ENCODE assay signal across 8 mouse cellular contexts in the genomic region with DNA sequence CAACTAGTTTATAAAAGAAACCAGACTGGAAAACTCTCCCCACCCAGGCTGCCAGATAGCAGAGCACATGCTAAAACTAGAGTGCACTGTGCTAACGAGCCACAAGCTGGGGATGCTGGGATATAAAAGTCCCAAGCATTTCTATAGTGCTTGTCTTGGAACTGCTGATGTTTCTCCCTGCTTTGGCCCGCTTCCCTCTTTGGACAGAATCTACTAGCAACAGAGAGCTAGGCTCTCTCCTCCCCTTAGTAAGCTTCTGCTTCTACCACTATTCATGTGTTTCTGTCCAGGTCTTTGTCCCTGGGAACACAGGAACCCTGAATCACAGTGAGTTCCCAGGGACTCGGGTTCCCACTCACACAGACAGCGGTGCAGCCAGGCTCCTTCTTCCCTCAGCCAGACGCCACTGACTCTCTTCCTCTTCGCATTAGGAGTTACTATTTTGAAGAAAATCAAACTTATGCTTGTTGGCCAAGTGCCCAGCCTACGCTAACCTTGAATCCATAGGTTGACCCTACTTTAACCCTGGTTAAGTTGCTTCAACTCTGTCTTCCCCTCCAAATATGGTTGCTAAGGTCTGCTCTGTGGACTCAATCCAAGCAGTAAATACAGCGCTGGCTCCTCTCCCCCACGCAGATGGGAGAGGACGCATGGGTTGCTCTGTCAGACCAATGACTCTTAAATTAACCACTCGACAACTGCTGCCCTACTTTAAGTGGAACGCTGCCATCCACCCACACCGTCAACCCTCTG.
DNase-seq lines count a peak whose midpoint lies in the region; ATAC-seq and TF ChIP-seq lines count a peak whose summit lies in the region.

No protein-coding gene starts in this region.

- no peak overlapping the region for H3K4me2 ChIP-seq in forebrain, embryonic 15.5 days (replicated peaks)
- H3K4me2 ChIP-seq in forebrain, embryonic 13.5 days = no peak overlapping the region
- H3K4me2 ChIP-seq in hindbrain, postnatal 0 days (ENCODE audit: low read depth, low read length) = no peak overlapping the region
- H3K4me2 ChIP-seq in stomach, embryonic 15.5 days = peak overlapping the region; percentile 17; the same call in 1 of the 2 replicates
- H3K4me2 ChIP-seq in midbrain, embryonic 13.5 days (replicated peaks) = no peak overlapping the region

- H3K36me3 ChIP-seq in forebrain, embryonic 15.5 days = no peaks in the 10 kb centered on the region
- no peaks in the 10 kb centered on the region for H3K36me3 ChIP-seq in forebrain, embryonic 13.5 days (ENCODE audit: poor library complexity, severe bottlenecking)
- no peaks in the 10 kb centered on the region for H3K36me3 ChIP-seq in hindbrain, postnatal 0 days (ENCODE audit: insufficient read depth, low read length)
- H3K36me3 ChIP-seq in stomach, embryonic 15.5 days = no peaks in the 10 kb centered on the region
- no peaks in the 10 kb centered on the region for H3K36me3 ChIP-seq in midbrain, embryonic 13.5 days

- no peak overlapping the region for H3K9ac ChIP-seq in forebrain, embryonic 15.5 days (replicated peaks)
- no peak overlapping the region for H3K9ac ChIP-seq in forebrain, embryonic 13.5 days
- no peak overlapping the region for H3K9ac ChIP-seq in hindbrain, postnatal 0 days (replicated peaks; ENCODE audit: low read length)
- no peak overlapping the region for H3K9ac ChIP-seq in stomach, embryonic 15.5 days
- no peak overlapping the region for H3K9ac ChIP-seq in midbrain, embryonic 13.5 days (replicated peaks)

- no peaks in the 10 kb centered on the region for H3K9me3 ChIP-seq in forebrain, embryonic 15.5 days
- H3K9me3 ChIP-seq in forebrain, embryonic 13.5 days (replicated peaks) = no peaks in the 10 kb centered on the region
- 0 out of 2 replicates have a peak, but pooled peaks cover 2% of the 10 kb centered on the region for H3K9me3 ChIP-seq in hindbrain, postnatal 0 days (ENCODE audit: low read length)
- no peaks in the 10 kb centered on the region for H3K9me3 ChIP-seq in stomach, embryonic 15.5 days
- H3K9me3 ChIP-seq in midbrain, embryonic 13.5 days = no peaks in the 10 kb centered on the region

- intact Hi-C loops in left cerebral cortex, postnatal 4 days (cut with DNase I) = no loop called here

- WGBS in forebrain, embryonic 15.5 days = 49% methylated on average over 13 of the region's 13 CpGs
- 58% methylated on average over 13 of the region's 13 CpGs for WGBS in forebrain, embryonic 13.5 days
- 44% methylated on average over 13 of the region's 13 CpGs for WGBS in hindbrain, postnatal 0 days
- 41% methylated on average over 13 of the region's 13 CpGs for WGBS in stomach, embryonic 15.5 days
- WGBS in midbrain, embryonic 13.5 days = 77% methylated on average over 13 of the region's 13 CpGs

- 0 out of 2 replicates have a peak, but pooled peaks have one; percentile 36 for ATAC-seq in forebrain, embryonic 15.5 days (replicated peaks)
- ATAC-seq in forebrain, embryonic 13.5 days = no peak
- ATAC-seq in hindbrain, postnatal 0 days = peak; percentile 72
- peak; percentile 76; the same call in 1 of the 2 replicates for ATAC-seq in stomach, embryonic 15.5 days (ENCODE audit: insufficient read depth, low FRiP score, low read depth)
- no peak for ATAC-seq in midbrain, embryonic 13.5 days

- H3K27ac ChIP-seq in forebrain, embryonic 15.5 days (replicated peaks) = peak overlapping the region; percentile 55
- no peak overlapping the region for H3K27ac ChIP-seq in forebrain, embryonic 13.5 days
- peak overlapping the region; percentile 17; the same call in 1 of the 2 replicates for H3K27ac ChIP-seq in hindbrain, postnatal 0 days
- H3K27ac ChIP-seq in stomach, embryonic 15.5 days = peak overlapping the region; percentile 92
- H3K27ac ChIP-seq in midbrain, embryonic 13.5 days = no peak overlapping the region

- DNase-seq in urinary bladder, postnatal 14 days (ENCODE audit: low spot score) = peak; percentile 46
- no peak for DNase-seq in urinary bladder, adult 2 months (ENCODE audit: low spot score)
- peak; percentile 69 for DNase-seq in hindbrain, postnatal 0 days (ENCODE audit: low spot score)
- peak; percentile 79 for DNase-seq in left cerebral cortex, postnatal 4 days

- peaks cover 21% of the 10 kb centered on the region for H3K4me1 ChIP-seq in forebrain, embryonic 15.5 days
- peaks cover 19% of the 10 kb centered on the region for H3K4me1 ChIP-seq in forebrain, embryonic 13.5 days
- H3K4me1 ChIP-seq in hindbrain, postnatal 0 days (ENCODE audit: insufficient read depth, low read length) = 0 out of 2 replicates have a peak, but pooled peaks cover 7% of the 10 kb centered on the region
- peaks cover 17% of the 10 kb centered on the region for H3K4me1 ChIP-seq in stomach, embryonic 15.5 days
- 0 out of 2 replicates have a peak, but pooled peaks cover 4% of the 10 kb centered on the region for H3K4me1 ChIP-seq in midbrain, embryonic 13.5 days (replicated peaks)

- no peak overlapping the region for H3K4me3 ChIP-seq in forebrain, embryonic 15.5 days
- H3K4me3 ChIP-seq in forebrain, embryonic 13.5 days = no peak overlapping the region
- H3K4me3 ChIP-seq in hindbrain, postnatal 0 days (ENCODE audit: low read length) = no peak overlapping the region
- no peak overlapping the region for H3K4me3 ChIP-seq in stomach, embryonic 15.5 days (replicated peaks)
- no peak overlapping the region for H3K4me3 ChIP-seq in midbrain, embryonic 13.5 days (replicated peaks)

- TF ChIP-seq CTCF in hindbrain, postnatal 0 days (IDR thresholded peaks at IDR 0.05; ENCODE audit: low read depth) = no peak

- H3K27me3 ChIP-seq in forebrain, embryonic 15.5 days = no peaks in the 10 kb centered on the region
- H3K27me3 ChIP-seq in forebrain, embryonic 13.5 days = no peaks in the 10 kb centered on the region
- no peaks in the 10 kb centered on the region for H3K27me3 ChIP-seq in hindbrain, postnatal 0 days (ENCODE audit: insufficient read depth, low read length)
- no peaks in the 10 kb centered on the region for H3K27me3 ChIP-seq in stomach, embryonic 15.5 days (replicated peaks)
- H3K27me3 ChIP-seq in midbrain, embryonic 13.5 days = no peaks in the 10 kb centered on the region

Comparison
In these comparisons a context has a peak if more than half of its experiments do, and no peak if none do; other contexts are left out.
1. ATAC-seq: peak in forebrain, embryonic 15.5 days (single experiment), hindbrain, postnatal 0 days (single experiment) and stomach, embryonic 15.5 days (single experiment); none in forebrain, embryonic 13.5 days (single experiment) and midbrain, embryonic 13.5 days (single experiment).
2. H3K27ac ChIP-seq: peak in forebrain, embryonic 15.5 days (single experiment), hindbrain, postnatal 0 days (single experiment) and stomach, embryonic 15.5 days (single experiment); none in forebrain, embryonic 13.5 days (single experiment) and midbrain, embryonic 13.5 days (single experiment).